Mouse (Mus musculus): ENCODE results near the gene Rps13. TPM values are rescaled to one million over a fixed set of nuclear protein-coding genes. Genes with fewer than 3 reads are reported as not detected.
A peak's percentile ranks its signal among the peaks of the same experiment; 100 is the strongest.

Gene Rps13
- polyA plus RNA-seq, 1 experiment from 2014 or later = 981 TPM

DNA sequence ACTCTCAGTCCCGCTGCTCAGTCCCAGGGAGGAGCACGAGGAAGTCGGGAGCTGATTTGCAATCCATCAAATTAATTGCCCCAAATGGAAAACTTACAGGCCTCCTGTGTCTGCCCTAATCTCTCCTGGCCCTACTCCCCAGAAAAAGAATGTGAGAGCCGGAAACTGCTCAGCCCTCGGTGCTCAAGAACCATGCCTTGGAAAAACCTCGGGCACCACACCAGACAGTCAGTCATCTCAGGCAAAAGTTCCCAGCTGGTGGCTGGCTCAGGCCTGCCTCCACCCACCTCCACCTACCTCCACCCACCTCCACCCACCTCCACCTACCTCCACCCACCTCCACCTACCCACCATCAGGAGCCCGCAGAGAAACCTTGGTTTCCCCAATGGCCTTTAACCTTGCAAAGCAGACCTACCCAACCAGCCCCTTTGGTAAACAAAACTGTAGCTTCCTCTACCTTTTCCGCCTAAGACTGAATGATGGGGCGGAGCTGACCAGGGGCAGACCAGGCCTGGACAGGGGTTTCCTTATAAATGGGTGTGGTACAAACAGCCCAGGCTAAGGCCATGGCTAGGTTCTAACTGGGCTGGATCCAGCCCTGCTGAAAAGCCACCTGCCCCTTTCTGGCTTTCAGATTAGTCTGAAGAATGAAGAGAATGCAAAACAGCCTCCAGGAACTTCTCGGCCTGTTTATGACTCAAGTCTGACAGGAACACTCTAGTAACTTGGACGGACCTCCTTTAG lies 47.2 kb downstream of the Rps13 start:
- WGBS = 28% methylated on average over 11 of the region's 11 CpGs
- no peak for ATAC-seq (ENCODE audit: insufficient number of reproducible peaks, low FRiP score, low TSS enrichment, low read depth)
- Histone ChIP-seq H3K4me3 (ENCODE audit: low read depth, low read length) (no peak overlapping the region), H3K36me3 (ENCODE audit: control insufficient read depth, insufficient read depth, low read length) (no peaks in the 10 kb centered on the region), H3K4me1 (ENCODE audit: control insufficient read depth, insufficient read depth, low read length) (peaks cover 12% of the 10 kb centered on the region), H3K27me3 (ENCODE audit: control insufficient read depth, insufficient read depth, low read length) (no peaks in the 10 kb centered on the region), H3K9me3 (ENCODE audit: control insufficient read depth, low read length) (no peaks in the 10 kb centered on the region), H3K9ac (ENCODE audit: low read length) (no peak overlapping the region), H3K4me2 (ENCODE audit: low read depth, severe bottlenecking) (no peak overlapping the region), H3K27ac (replicated peaks; ENCODE audit: low read depth, low read length) (peak overlapping the region; percentile 30; the same call in 1 of the 2 replicates)
- DNase-seq (ENCODE audit: low spot score) = no peak

DNA sequence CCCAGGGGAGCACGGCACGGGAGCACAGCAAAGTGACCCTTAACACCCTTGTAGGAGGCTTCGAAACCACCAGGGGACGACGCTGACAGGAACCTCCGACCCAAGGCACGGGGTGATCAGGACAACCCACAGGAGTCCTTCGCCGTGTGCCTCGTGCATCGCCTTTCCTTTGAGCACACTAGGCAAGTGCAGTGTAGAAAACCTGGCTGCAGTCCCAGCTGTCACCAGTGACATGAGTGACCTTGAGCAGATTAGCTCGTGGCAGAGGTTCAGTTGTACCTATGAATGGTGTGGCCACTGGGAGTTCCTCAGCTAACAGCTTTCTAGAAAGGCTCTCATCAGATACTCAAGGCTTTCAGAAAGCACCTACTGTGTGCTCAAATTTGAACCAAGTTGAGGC lies 47.8 kb downstream of the Rps13 start:
- Histone ChIP-seq H3K36me3 (ENCODE audit: control insufficient read depth, insufficient read depth, low read length) (no peaks in the 10 kb centered on the region), H3K9ac (ENCODE audit: low read length) (no peak overlapping the region), H3K4me1 (ENCODE audit: control insufficient read depth, insufficient read depth, low read length) (peaks cover 14% of the 10 kb centered on the region), H3K9me3 (ENCODE audit: control insufficient read depth, low read length) (no peaks in the 10 kb centered on the region), H3K27ac (replicated peaks; ENCODE audit: low read depth, low read length) (no peak overlapping the region), H3K27me3 (ENCODE audit: control insufficient read depth, insufficient read depth, low read length) (no peaks in the 10 kb centered on the region), H3K4me3 (ENCODE audit: low read depth, low read length) (no peak overlapping the region), H3K4me2 (ENCODE audit: low read depth, severe bottlenecking) (no peak overlapping the region)
- ATAC-seq (ENCODE audit: insufficient number of reproducible peaks, low FRiP score, low TSS enrichment, low read depth) = no peak
- no peak for DNase-seq (ENCODE audit: low spot score)
- WGBS = 79% methylated on average over 12 of the region's 12 CpGs

DNA sequence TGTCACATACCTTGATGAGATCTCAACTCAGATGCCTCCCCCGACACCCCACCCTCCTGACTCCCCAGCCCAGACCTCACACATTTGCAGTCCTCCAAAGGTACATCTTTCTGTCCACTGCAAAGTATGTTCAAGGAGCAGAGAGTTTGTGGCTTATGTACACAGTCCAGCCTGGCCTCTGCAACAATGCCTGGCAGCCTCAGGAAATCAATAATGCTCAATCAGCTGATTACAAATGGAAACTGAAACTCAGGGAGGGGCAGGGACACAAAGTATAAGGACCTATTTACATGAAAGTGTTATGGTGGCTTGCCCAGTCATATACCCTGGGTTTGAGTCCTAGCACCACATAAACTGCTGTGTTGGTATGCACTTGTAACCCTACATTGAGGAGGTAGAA lies 48.8 kb downstream of the Rps13 start:
- Histone ChIP-seq H3K4me1 (ENCODE audit: control insufficient read depth, insufficient read depth, low read length) (peaks cover 17% of the 10 kb centered on the region), H3K27ac (replicated peaks; ENCODE audit: low read depth, low read length) (no peak overlapping the region), H3K9me3 (ENCODE audit: control insufficient read depth, low read length) (no peaks in the 10 kb centered on the region), H3K4me2 (ENCODE audit: low read depth, severe bottlenecking) (no peak overlapping the region), H3K36me3 (ENCODE audit: control insufficient read depth, insufficient read depth, low read length) (no peaks in the 10 kb centered on the region), H3K4me3 (ENCODE audit: low read depth, low read length) (no peak overlapping the region), H3K9ac (ENCODE audit: low read length) (no peak overlapping the region), H3K27me3 (ENCODE audit: control insufficient read depth, insufficient read depth, low read length) (no peaks in the 10 kb centered on the region)
- no peak for DNase-seq (ENCODE audit: low spot score)
- ATAC-seq (ENCODE audit: insufficient number of reproducible peaks, low FRiP score, low TSS enrichment, low read depth) = no peak
- 86% methylated on average over 1 of the region's 1 CpGs for WGBS

DNA sequence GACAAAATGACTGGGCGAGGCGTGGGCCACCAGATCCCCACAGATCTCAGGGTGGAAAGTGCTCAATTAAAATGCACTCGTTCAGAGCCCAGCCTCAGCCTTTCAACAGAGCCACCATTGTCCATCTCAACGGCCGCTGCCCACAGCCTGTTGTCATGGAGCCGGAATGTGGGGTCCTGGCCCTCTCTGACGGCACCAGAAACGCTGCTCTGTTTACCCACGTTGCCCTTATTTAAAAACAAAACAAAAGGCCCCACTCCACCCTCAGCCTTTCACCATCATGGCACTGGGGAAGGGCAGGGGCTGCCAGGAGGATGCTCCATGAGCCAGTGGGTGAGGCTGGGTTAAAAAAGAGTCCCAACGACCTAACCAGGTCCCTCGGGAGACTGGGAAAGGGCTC lies 51.2 kb downstream of the Rps13 start:
- ATAC-seq (ENCODE audit: insufficient number of reproducible peaks, low FRiP score, low TSS enrichment, low read depth) (no peak), DNase-seq (ENCODE audit: low spot score) (no peak)
- H3K9ac ChIP-seq (ENCODE audit: low read length) = no peak overlapping the region
- H3K4me1 ChIP-seq (ENCODE audit: control insufficient read depth, insufficient read depth, low read length) = peaks cover 22% of the 10 kb centered on the region
- H3K4me3 ChIP-seq (ENCODE audit: low read depth, low read length) = no peak overlapping the region
- no peak overlapping the region for H3K27ac ChIP-seq (replicated peaks; ENCODE audit: low read depth, low read length)
- no peaks in the 10 kb centered on the region for H3K36me3 ChIP-seq (ENCODE audit: control insufficient read depth, insufficient read depth, low read length)
- no peaks in the 10 kb centered on the region for H3K9me3 ChIP-seq (ENCODE audit: control insufficient read depth, low read length)
- H3K4me2 ChIP-seq (ENCODE audit: low read depth, severe bottlenecking) = no peak overlapping the region
- WGBS = 52% methylated on average over 11 of the region's 11 CpGs
- no peaks in the 10 kb centered on the region for H3K27me3 ChIP-seq (ENCODE audit: control insufficient read depth, insufficient read depth, low read length)

Other genes starting within 250 kb of the Rps13 start
- 1.1 and 1.8 TPM in 2 replicates for gene Gm4353, start 249.6 kb downstream of the Rps13 start, polyA plus RNA-seq (2014; fragmentation: Nextera tagmentation; extraction: Ambion mirVana)
- gene Plekha7, start 25.8 kb downstream of the Rps13 start, polyA plus RNA-seq (2014; fragmentation: Nextera tagmentation; extraction: Ambion mirVana) = 3.7 and 4.0 TPM in 2 replicates
- gene Pik3c2a, start 109.3 kb upstream of the Rps13 start, polyA plus RNA-seq (2014; fragmentation: Nextera tagmentation; extraction: Ambion mirVana) = 35.3 and 36.4 TPM in 2 replicates
- gene Nucb2, start 170.2 kb upstream of the Rps13 start, polyA plus RNA-seq (2014; fragmentation: Nextera tagmentation; extraction: Ambion mirVana) = 13.8 and 15.3 TPM in 2 replicates

Measured in limb, embryonic 11.5 days (tissue).